Mouse (Mus musculus): ENCODE measurements around the gene Trim39.

- no peak for TF ChIP-seq CTCF (IDR thresholded peaks at IDR 0.05; ENCODE audit: insufficient read depth, low read depth, low read length)
- TF ChIP-seq POLR2A (IDR thresholded peaks at IDR 0.05; ENCODE audit: insufficient read depth, low read depth, low read length): no peak
Observed at GRCm38 (mm10) chr17:36231318-36231717, 40.7 kb downstream of the Trim39 start.
